ENCODE assay signal across 27 mouse cellular contexts in genomic region chr15:48976176-48976575, GRCm38 (mm10).
"Had no signal": no experiment of that assay in that cellular context is flagged by ENCODE, and none has a peak within 500 bp of the region (broad histone marks: within the 10 kb centered on the region; RNA-seq: fewer than 3 reads in every experiment).

No protein-coding gene starts in this region.

- H3K4me1 ChIP-seq: embryonic facial prominence, embryonic 10.5 days; embryonic facial prominence, embryonic 12.5 days; embryonic facial prominence, embryonic 13.5 days; embryonic facial prominence, embryonic 15.5 days; forebrain, embryonic 10.5 days; forebrain, embryonic 12.5 days; forebrain, embryonic 13.5 days; forebrain, embryonic 15.5 days had no signal

- H3K4me2 ChIP-seq: embryonic facial prominence, embryonic 12.5 days; embryonic facial prominence, embryonic 13.5 days; embryonic facial prominence, embryonic 15.5 days; forebrain, embryonic 12.5 days; forebrain, embryonic 13.5 days; forebrain, embryonic 15.5 days had no signal

- H3K27ac ChIP-seq: embryonic facial prominence, embryonic 10.5 days; embryonic facial prominence, embryonic 12.5 days; embryonic facial prominence, embryonic 13.5 days; embryonic facial prominence, embryonic 15.5 days; forebrain, embryonic 10.5 days; forebrain, embryonic 12.5 days; forebrain, embryonic 13.5 days; forebrain, embryonic 15.5 days; gastrocnemius, adult 2 months; heart, adult 2 months had no signal

- H3K4me3 ChIP-seq: embryonic facial prominence, embryonic 10.5 days; embryonic facial prominence, embryonic 12.5 days; embryonic facial prominence, embryonic 13.5 days; embryonic facial prominence, embryonic 15.5 days; erythroblast, embryonic 14.5 days; forebrain, embryonic 10.5 days; forebrain, embryonic 12.5 days; forebrain, embryonic 13.5 days; forebrain, embryonic 15.5 days; gastrocnemius, adult 2 months; heart, adult 2 months had no signal

- DNase-seq: cerebellum, adult 8-10 months; cerebellum, adult 9-10 months; cerebellum, adult 9-11 months; cerebellum, postnatal 10 days; cerebellum, postnatal 14 days; cerebellum, postnatal 25 days; cerebellum, postnatal 36 days; embryo, embryonic 11 days; forebrain, postnatal 0 days; gastrocnemius, adult 2 months; gastrocnemius, postnatal 10 days; gastrocnemius, postnatal 14 days; gastrocnemius, postnatal 25 days; gastrocnemius, postnatal 36 days; heart, adult 18-20 months; heart, adult 2 months had no signal

- H3K27me3 ChIP-seq: embryonic facial prominence, embryonic 12.5 days; embryonic facial prominence, embryonic 13.5 days; embryonic facial prominence, embryonic 15.5 days; forebrain, embryonic 12.5 days; forebrain, embryonic 13.5 days; forebrain, embryonic 15.5 days had no signal

- H3K36me3 ChIP-seq: embryonic facial prominence, embryonic 10.5 days; embryonic facial prominence, embryonic 12.5 days; embryonic facial prominence, embryonic 13.5 days; embryonic facial prominence, embryonic 15.5 days; forebrain, embryonic 10.5 days; forebrain, embryonic 12.5 days; forebrain, embryonic 15.5 days had no signal

- H3K9ac ChIP-seq: embryonic facial prominence, embryonic 12.5 days; embryonic facial prominence, embryonic 13.5 days; embryonic facial prominence, embryonic 15.5 days; forebrain, embryonic 12.5 days; forebrain, embryonic 13.5 days; forebrain, embryonic 15.5 days; forebrain, postnatal 0 days had no signal

- ATAC-seq: forebrain, embryonic 13.5 days; forebrain, embryonic 14.5 days; forebrain, embryonic 15.5 days; forebrain, embryonic 16.5 days; forebrain, postnatal 0 days had no signal

- H3K9me3 ChIP-seq: embryonic facial prominence, embryonic 10.5 days; embryonic facial prominence, embryonic 12.5 days; embryonic facial prominence, embryonic 13.5 days; embryonic facial prominence, embryonic 15.5 days; forebrain, embryonic 10.5 days; forebrain, embryonic 12.5 days; forebrain, embryonic 13.5 days; forebrain, embryonic 15.5 days had no signal
